Mouse (Mus musculus) midbrain, embryonic 15.5 days (tissue): ENCODE measurements around the gene Tango6. TPM values are rescaled to one million over a fixed set of nuclear protein-coding genes. Genes with fewer than 3 reads are reported as not detected.

Experiments
- ATAC-seq: fragments of 200-750 bp; cut with Nextera tagmentation; replicated peaks from 2 replicates; pipeline ENCODE4 v1.8.0; 2017; ENCODE audit warnings: moderate TSS enrichment
- H3K27ac ChIP-seq: fragments of 300-500 bp; sonication (generic); 2 replicates; pipeline ENCODE4 v1.5.1; 2015; ENCODE audit warnings: mild to moderate bottlenecking, inconsistent platforms
- H3K27me3 ChIP-seq: fragments of 300-500 bp; sonication (generic); replicated peaks from 2 replicates; pipeline ENCODE4 v1.6.1; 2015; ENCODE audit warnings: inconsistent platforms
- H3K36me3 ChIP-seq: fragments of 300-500 bp; sonication (generic); replicated peaks from 2 replicates; pipeline ENCODE4 v1.6.1; 2015; ENCODE audit warnings: inconsistent platforms
- H3K4me1 ChIP-seq: fragments of 300-500 bp; sonication (generic); 2 replicates; pipeline ENCODE4 v1.6.1; 2015; ENCODE audit warnings: inconsistent platforms
- H3K4me2 ChIP-seq: fragments of 300-500 bp; sonication (generic); 2 replicates; pipeline ENCODE4 v1.6.1; 2015; ENCODE audit warnings: inconsistent platforms, mild to moderate bottlenecking, moderate library complexity
- H3K4me3 ChIP-seq: fragments of 300-500 bp; sonication (generic); 2 replicates; pipeline ENCODE4 v1.5.1; 2015; ENCODE audit warnings: mild to moderate bottlenecking, inconsistent platforms
- H3K9ac ChIP-seq: fragments of 300-500 bp; sonication (generic); 2 replicates; pipeline ENCODE4 v1.6.1; 2015; ENCODE audit warnings: mild to moderate bottlenecking, inconsistent platforms
- H3K9me3 ChIP-seq: fragments of 300-500 bp; sonication (generic); 2 replicates; pipeline ENCODE4 v1.6.1; 2016; ENCODE audit warnings: inconsistent platforms
- WGBS: fragments of 180-500 bp; shearing (Covaris S2); methylation state at CpG from one replicate; pipeline ENCODE4 v1.1.7; 2015; ENCODE audit warnings: mixed read lengths; 5-methylcytosine and 5-hydroxymethylcytosine counted together
- polyA plus RNA-seq: library from polyadenylated mRNA; unstranded; fragments of >200 nt; fragmentation: Nextera tagmentation; extraction: Ambion mirVana; gene quantifications from 2 replicates; pipeline ENCODE4 v1.2.1, GENCODE M21; 2015

The Tango6 gene
- polyA plus RNA-seq, 1 experiment from 2014 or later, result 6.8 TPM

GRCm38 (mm10) chr8:106834899-106835298 lies 152.0 kb downstream of the Tango6 start:
- no peak overlapping the region for H3K9ac ChIP-seq
- WGBS, result 90% methylated on average over 1 of the region's 1 CpGs
- no peak overlapping the region for H3K4me3 ChIP-seq
- no peaks in the 10 kb centered on the region for H3K9me3 ChIP-seq
- no peak overlapping the region for H3K4me2 ChIP-seq
- H3K27me3 ChIP-seq, result no peaks in the 10 kb centered on the region
- H3K36me3 ChIP-seq, result no peaks in the 10 kb centered on the region
- H3K27ac ChIP-seq, result no peak overlapping the region
- peaks cover 16% of the 10 kb centered on the region for H3K4me1 ChIP-seq
- no peak for ATAC-seq

- Histone ChIP-seq H3K4me1 (peaks cover 21% of the 10 kb centered on the region), H3K9ac (no peak overlapping the region), H3K36me3 (no peaks in the 10 kb centered on the region), H3K4me2 (no peak overlapping the region), H3K27me3 (no peaks in the 10 kb centered on the region), H3K9me3 (no peaks in the 10 kb centered on the region), H3K4me3 (no peak overlapping the region), H3K27ac (no peak overlapping the region)
- no peak for ATAC-seq
- 84% methylated on average over 6 of the region's 6 CpGs for WGBS
These were observed 153.7 kb downstream of the Tango6 start for GRCm38 (mm10) chr8:106836525-106836924.

DNA sequence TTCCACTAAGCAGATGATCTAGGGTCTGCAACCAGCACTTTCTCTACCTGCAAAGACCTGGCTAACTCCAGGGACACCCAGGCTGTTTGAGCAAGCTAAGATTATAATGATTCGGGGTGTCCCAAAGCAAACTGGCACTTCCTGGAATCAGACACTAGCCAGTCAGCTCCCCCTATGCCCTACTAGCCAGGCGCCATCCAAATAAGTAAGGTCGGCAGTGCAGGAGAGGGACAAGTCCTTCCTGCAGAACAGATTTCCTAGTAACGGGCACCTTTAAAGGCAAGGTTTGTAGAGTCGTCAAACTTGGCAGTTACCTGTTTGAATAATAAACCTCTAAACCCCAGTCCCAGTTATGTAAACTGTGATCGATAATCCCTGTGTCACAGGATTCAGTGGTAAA lies 155.9 kb downstream of the Tango6 start:
- Histone ChIP-seq H3K27ac (peak overlapping the region; percentile 91), H3K36me3 (no peaks in the 10 kb centered on the region), H3K27me3 (no peaks in the 10 kb centered on the region), H3K4me1 (peaks cover 21% of the 10 kb centered on the region), H3K9ac (peak overlapping the region; percentile 25), H3K4me3 (no peak overlapping the region), H3K4me2 (peak overlapping the region; percentile 18; the same call in 1 of the 2 replicates), H3K9me3 (no peaks in the 10 kb centered on the region)
- WGBS, result 71% methylated on average over 6 of the region's 6 CpGs
- no peak for ATAC-seq

- peak; percentile 76 for ATAC-seq
- H3K4me2 ChIP-seq, result peak overlapping the region; percentile 18
- H3K27ac ChIP-seq, result peak overlapping the region; percentile 91
- peaks cover 21% of the 10 kb centered on the region for H3K4me1 ChIP-seq
- 22% methylated on average over 11 of the region's 11 CpGs for WGBS
- H3K36me3 ChIP-seq, result no peaks in the 10 kb centered on the region
- no peaks in the 10 kb centered on the region for H3K27me3 ChIP-seq
- no peaks in the 10 kb centered on the region for H3K9me3 ChIP-seq
- H3K9ac ChIP-seq, result peak overlapping the region; percentile 25
- no peak overlapping the region for H3K4me3 ChIP-seq
These were observed 156.5 kb downstream of the Tango6 start for GRCm38 (mm10) chr8:106839209-106840001.

- no peaks in the 10 kb centered on the region for H3K9me3 ChIP-seq
- H3K36me3 ChIP-seq, result no peaks in the 10 kb centered on the region
- no peak overlapping the region for H3K27ac ChIP-seq
- no peak overlapping the region for H3K9ac ChIP-seq
- H3K4me1 ChIP-seq, result no peaks in the 10 kb centered on the region
- no peak overlapping the region for H3K4me3 ChIP-seq
- no peaks in the 10 kb centered on the region for H3K27me3 ChIP-seq
- WGBS, result 91% methylated on average over 10 of the region's 10 CpGs
- no peak overlapping the region for H3K4me2 ChIP-seq
- no peak for ATAC-seq
These were observed 167.2 kb downstream of the Tango6 start for GRCm38 (mm10) chr8:106850034-106850433.

GRCm38 (mm10) chr8:106854534-106855241 lies 171.8 kb downstream of the Tango6 start:
- 44% methylated on average over 8 of the region's 8 CpGs for WGBS
- Histone ChIP-seq H3K9me3 (no peaks in the 10 kb centered on the region), H3K4me3 (no peak overlapping the region), H3K9ac (no peak overlapping the region), H3K36me3 (no peaks in the 10 kb centered on the region), H3K27me3 (no peaks in the 10 kb centered on the region), H3K27ac (no peak overlapping the region), H3K4me1 (no peaks in the 10 kb centered on the region), H3K4me2 (no peak overlapping the region)
- ATAC-seq, result no peak

- Histone ChIP-seq H3K9me3 (no peaks in the 10 kb centered on the region), H3K4me2 (no peak overlapping the region), H3K4me3 (no peak overlapping the region), H3K27me3 (no peaks in the 10 kb centered on the region), H3K27ac (no peak overlapping the region), H3K9ac (no peak overlapping the region), H3K36me3 (no peaks in the 10 kb centered on the region), H3K4me1 (no peaks in the 10 kb centered on the region)
- WGBS, result 83% methylated on average over 3 of the region's 3 CpGs
- no peak for ATAC-seq
These were observed 172.3 kb downstream of the Tango6 start for GRCm38 (mm10) chr8:106855242-106855562.

- no peak for ATAC-seq
- 91% methylated on average over 10 of the region's 10 CpGs for WGBS
These were observed 180.0 kb downstream of the Tango6 start for GRCm38 (mm10) chr8:106862845-106863244.

DNA sequence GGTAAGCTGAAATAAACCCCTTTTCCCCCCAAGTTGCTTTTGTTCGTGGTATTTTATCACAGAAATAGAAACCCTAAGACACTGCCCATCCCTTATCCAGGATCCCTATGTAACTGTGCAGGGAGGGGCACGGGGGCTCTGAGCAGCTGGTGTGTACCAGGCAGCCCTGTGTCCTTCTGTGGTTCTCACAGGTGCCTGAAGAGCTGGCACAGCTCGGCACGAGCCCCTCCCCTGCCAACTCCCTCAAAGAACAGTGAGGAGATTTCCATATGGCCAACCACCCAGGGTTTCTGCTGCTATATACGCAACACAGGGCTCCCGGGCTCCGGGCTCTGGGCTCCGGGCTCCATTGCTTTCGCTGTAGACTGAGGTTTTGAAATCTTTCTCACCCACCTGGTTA lies 182.5 kb downstream of the Tango6 start:
- Histone ChIP-seq H3K4me2 (no peak overlapping the region), H3K9ac (no peak overlapping the region), H3K27ac (no peak overlapping the region), H3K36me3 (no peaks in the 10 kb centered on the region), H3K9me3 (no peaks in the 10 kb centered on the region), H3K27me3 (peaks cover 16% of the 10 kb centered on the region), H3K4me3 (no peak overlapping the region), H3K4me1 (peaks cover 7% of the 10 kb centered on the region)
- 82% methylated on average over 9 of the region's 9 CpGs for WGBS
- ATAC-seq, result no peak

More at GRCm38 (mm10) chr8:106862845-106863244, 180.0 kb downstream of the Tango6 start:
- no peaks in the 10 kb centered on the region for H3K36me3 ChIP-seq
- H3K4me2 ChIP-seq, result no peak overlapping the region
- no peak overlapping the region for H3K27ac ChIP-seq
- H3K27me3 ChIP-seq, result no peaks in the 10 kb centered on the region
- H3K9ac ChIP-seq, result no peak overlapping the region
- H3K4me1 ChIP-seq, result no peaks in the 10 kb centered on the region
- no peak overlapping the region for H3K4me3 ChIP-seq
- no peaks in the 10 kb centered on the region for H3K9me3 ChIP-seq

DNA sequence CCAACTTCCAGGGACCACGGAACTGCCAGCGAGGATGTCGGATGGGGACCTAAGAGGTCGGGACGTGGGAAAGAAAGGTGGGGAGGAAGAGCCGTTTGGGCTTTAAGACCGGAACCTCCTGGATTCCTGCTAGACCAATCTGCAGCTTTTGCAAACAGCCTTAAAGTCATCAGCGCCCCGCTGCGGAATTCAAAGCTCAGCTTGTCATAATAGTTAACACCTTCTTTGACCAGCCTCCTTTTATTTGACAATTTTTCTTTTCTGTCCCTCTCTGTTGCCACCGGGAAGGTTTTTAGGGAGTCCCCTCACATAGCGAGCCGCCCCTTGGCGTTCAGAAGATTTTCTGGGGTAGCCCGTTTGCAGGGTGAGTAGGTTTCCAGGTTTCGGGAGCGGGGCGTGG lies 187.2 kb downstream of the Tango6 start, which contains the start of gene Has3:
TSS of gene Has3 (plus strand) at position 192 of the 400 bp plus-strand sequence.
- Histone ChIP-seq H3K36me3 (no peaks in the 10 kb centered on the region; the same call in 1 of the 2 replicates), H3K9ac (peak within 1 kb of the TSS; percentile 72), H3K27me3 (peaks cover 26% of the 10 kb centered on the region), H3K4me1 (peaks cover 36% of the 10 kb centered on the region), H3K4me3 (peak within 1 kb of the TSS; percentile 82), H3K9me3 (no peaks in the 10 kb centered on the region), H3K27ac (peak within 1 kb of the TSS; percentile 74), H3K4me2 (peak within 1 kb of the TSS; percentile 99)
- no peak for ATAC-seq
- WGBS, result 1% methylated on average over 18 of the region's 18 CpGs

- no peaks in the 10 kb centered on the region for H3K9me3 ChIP-seq
- H3K27me3 ChIP-seq, result peaks cover 26% of the 10 kb centered on the region
- WGBS, result under 1% methylated on average over 61 of the region's 63 CpGs
These were observed 187.9 kb downstream of the Tango6 start for GRCm38 (mm10) chr8:106870537-106871327.

More at GRCm38 (mm10) chr8:106870537-106871327, 187.9 kb downstream of the Tango6 start:
- peak overlapping the region; percentile 99 for H3K4me2 ChIP-seq
- H3K4me1 ChIP-seq, result peaks cover 36% of the 10 kb centered on the region
- peak overlapping the region; percentile 72 for H3K9ac ChIP-seq
- peak overlapping the region; percentile 74 for H3K27ac ChIP-seq
- H3K36me3 ChIP-seq, result no peaks in the 10 kb centered on the region; the same call in 1 of the 2 replicates
- peak overlapping the region; percentile 82 for H3K4me3 ChIP-seq
- peak; percentile 60 for ATAC-seq
